Mouse (Mus musculus) Muller cell, postnatal 12 days (primary cell): Measurements from ENCODE around the gene Olfr450.

ENCODE experiments used
- DNase-seq: peaks from one replicate; pipeline ENCODE4 v3.0.0-alpha.2; 2015; ENCODE audit errors: inconsistent ontology term

Olfr450 gene

DNA sequence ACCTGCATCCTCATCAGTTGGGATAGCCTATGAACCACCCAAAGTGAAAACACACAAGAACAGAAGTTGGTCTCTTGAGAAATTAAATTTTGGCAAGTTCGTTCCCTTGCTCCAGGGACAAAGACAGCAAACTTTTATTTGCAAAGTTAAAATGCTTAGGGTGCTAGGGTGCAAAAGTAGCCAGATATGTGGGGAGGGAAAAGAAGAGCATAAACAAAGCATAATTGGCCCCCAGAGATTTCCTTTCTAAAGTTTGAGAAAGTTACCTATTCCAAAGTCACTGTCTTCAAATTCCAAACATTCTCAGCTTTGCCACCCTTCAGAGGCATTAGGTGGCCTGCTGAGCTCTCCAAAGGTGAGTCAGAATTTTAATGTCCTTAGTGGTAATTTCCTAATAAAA is at the start of gene Olfr450:
Gene Olfr450, plus strand, starts transcription at position 301 of the 400 bp plus-strand sequence.
- no peak for DNase-seq

GRCm38 (mm10) chr6:42777066-42777465 is 34.7 kb upstream of the Olfr450 start:
- DNase-seq: no peak

DNA sequence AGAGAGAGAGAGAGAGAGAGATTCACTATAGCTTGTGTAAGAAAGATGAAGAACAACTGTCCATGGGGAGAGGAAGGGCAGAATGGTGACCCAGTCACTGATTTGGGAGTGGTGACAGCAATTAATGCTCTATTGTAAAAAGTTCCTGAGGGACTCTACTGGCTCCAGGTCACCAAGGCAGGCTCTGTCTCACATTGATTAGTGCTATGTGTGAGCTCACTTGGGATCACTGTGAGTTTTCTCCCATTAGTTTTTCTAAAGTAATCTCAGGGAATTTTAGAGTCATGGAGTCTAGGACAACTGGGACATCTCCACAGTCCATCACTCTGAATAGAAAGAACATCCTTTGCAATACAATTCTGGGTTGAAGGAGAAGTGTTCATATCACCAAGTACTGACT is 26.9 kb upstream of the Olfr450 start, which contains the start of gene Olfr452:
Gene Olfr452, plus strand, starts transcription at position 301 of the 400 bp plus-strand sequence.
- no peak for DNase-seq

GRCm38 (mm10) chr6:42790247-42790948 is 21.3 kb upstream of the Olfr450 start:
- no peak for DNase-seq

GRCm38 (mm10) chr6:42790949-42791556 is 20.7 kb upstream of the Olfr450 start:
- no peak for DNase-seq

DNA sequence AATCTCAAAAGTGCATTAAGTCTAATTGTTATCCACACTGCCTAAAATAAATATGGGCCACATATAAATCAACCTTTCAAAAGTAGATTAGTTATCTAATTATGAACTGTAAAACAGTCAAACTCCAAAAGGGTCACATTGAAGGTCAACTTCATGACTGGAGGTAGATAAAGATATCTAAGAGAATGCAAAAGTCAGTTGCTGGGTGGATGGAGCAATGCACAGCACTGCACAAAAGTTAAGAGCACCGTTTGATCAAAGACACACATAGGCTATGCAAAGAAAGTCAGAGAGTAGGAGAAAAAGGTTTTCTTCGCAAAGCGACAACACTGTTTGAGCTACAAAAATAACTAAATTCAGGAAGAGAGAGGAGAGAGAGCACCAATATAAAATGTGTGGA is 16.8 kb upstream of the Olfr450 start:
- no peak for DNase-seq

DNA sequence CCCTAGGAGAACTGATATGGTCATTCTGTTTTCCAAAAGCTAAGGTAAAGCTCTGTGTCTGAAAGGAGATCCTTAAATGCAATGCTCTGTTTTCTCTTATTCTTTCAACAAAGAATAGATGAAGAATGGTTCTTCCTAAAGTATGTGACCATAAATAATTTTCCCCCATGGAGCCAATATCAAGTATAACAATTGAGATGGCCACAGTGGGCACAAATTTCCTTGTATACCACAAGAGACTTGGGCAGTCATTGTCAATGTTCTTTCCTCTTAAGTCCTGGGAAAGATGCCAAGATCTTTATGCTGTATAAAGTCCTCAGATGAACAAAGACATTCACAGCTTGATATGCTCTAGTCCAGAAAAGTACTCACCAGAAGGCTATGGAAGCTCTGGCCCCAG is 22.3 kb downstream of the Olfr450 start, which contains the start of gene Olfr449:
Gene Olfr449, plus strand, starts transcription at position 301 of the 400 bp plus-strand sequence.
- no peak for DNase-seq

DNA sequence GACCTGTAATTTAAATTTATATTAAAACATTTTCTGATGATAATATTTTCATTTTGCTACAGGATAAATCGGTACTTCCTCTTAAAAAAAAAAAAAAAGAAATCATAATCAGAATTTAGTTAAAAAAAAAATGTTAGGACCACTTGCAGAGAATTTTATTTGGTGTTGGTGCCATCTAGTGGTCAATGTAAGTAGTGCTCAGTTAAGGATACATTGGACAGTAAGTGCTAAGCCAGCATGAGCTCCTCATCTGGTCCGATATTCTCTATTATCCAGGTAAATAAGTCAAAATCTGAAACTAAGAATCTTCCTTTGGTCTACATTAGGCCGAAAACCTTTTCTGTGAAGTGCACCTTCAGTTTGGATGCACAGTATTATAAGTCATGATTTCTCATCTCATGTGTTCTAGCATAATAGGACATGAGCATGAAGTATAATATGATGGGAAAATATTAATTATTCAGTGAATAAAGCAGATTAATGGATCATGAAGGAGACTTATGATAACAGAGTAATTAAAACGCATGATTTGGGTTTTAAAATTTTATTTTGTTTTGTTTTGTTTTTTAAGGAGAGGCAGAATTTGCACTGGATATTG is 48.6 kb downstream of the Olfr450 start:
- DNase-seq: peak; percentile 29
